Mouse (Mus musculus): Measurements from ENCODE around the gene Als2. TPM values are rescaled to one million over a fixed set of nuclear protein-coding genes. Genes with fewer than 3 reads are reported as not detected.

Als2 gene
- total and polyA plus RNA-seq, 2 experiments from 2014 or later, result 2.9 to 20.2 TPM

DNA sequence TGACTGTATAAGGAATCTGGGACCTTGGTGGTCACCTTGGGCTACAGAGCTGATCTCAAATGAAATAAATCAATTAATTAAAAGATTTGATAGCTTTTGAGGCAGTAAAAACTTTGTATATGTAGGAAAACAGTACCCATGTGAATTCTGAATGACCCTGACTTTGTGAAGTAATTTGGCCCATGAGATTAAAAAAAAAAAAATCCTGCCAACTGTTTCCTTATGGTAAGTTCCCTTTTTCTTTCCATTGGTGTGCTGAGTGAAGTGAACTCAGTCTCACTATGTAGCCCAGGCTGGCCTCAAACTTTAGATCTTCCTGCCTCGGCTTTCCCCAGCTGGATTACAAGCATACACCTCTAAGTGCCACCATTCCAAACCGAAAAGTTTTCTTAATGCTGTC, 54.7 kb downstream of the Als2 start:
- TF ChIP-seq CTCF (IDR thresholded peaks at IDR 0.05; ENCODE audit: low read depth), result no peak
- no peak for TF ChIP-seq EP300 (IDR thresholded peaks at IDR 0.05; ENCODE audit: low read depth)
- H3K4me2 ChIP-seq (ENCODE audit: low read depth, low read length), result no peak overlapping the region
- H3K9me3 ChIP-seq (replicated peaks; ENCODE audit: control insufficient read depth, low read length), result no peaks in the 10 kb centered on the region
- WGBS, result 84% methylated on average over 2 of the region's 2 CpGs
- H3K4me3 ChIP-seq (ENCODE audit: low read depth, low read length), result no peak overlapping the region
- DNase-seq (ENCODE audit: low spot score) (no peak), ATAC-seq (ENCODE audit: insufficient read depth, low read depth) (no peak)
- H3K27me3 ChIP-seq (ENCODE audit: control insufficient read depth, insufficient read depth, low read length), result no peaks in the 10 kb centered on the region
- H3K4me1 ChIP-seq (ENCODE audit: control insufficient read depth, insufficient read depth), result no peaks in the 10 kb centered on the region
- no peak overlapping the region for H3K27ac ChIP-seq (ENCODE audit: low read depth)
- no peak overlapping the region for H3K9ac ChIP-seq (replicated peaks; ENCODE audit: low read depth, low read length)
- peaks cover 53% of the 10 kb centered on the region for H3K36me3 ChIP-seq (replicated peaks; ENCODE audit: control insufficient read depth, insufficient read depth, low read length)

DNA sequence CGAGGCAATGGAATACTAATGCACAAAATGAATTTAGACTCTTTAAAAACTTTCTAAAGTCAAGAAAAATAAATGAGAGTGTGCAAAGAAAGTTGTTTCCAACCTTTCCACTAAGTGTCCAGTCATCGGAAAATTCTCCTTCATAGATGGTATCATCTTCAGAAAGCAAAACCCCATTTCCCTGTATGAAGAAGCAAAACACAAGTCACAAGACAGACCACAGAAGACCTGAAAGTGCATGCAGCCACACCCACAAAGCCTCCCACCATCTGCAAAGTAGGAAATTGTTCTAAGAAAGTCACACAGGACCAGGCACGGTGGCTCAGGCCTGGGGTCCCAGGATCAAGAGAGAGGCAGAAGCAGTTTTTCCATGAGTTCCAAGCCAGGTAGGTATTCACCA, 57.0 kb downstream of the Als2 start:
- WGBS, result 78% methylated on average over 3 of the region's 3 CpGs
- no peaks in the 10 kb centered on the region for H3K27me3 ChIP-seq (ENCODE audit: control insufficient read depth, insufficient read depth, low read length)
- H3K4me2 ChIP-seq (ENCODE audit: low read depth, low read length), result no peak overlapping the region
- no peaks in the 10 kb centered on the region for H3K9me3 ChIP-seq (replicated peaks; ENCODE audit: control insufficient read depth, low read length)
- DNase-seq (ENCODE audit: low spot score) (no peak), ATAC-seq (ENCODE audit: insufficient read depth, low read depth) (no peak)
- peaks cover 43% of the 10 kb centered on the region for H3K36me3 ChIP-seq (replicated peaks; ENCODE audit: control insufficient read depth, insufficient read depth, low read length)
- H3K27ac ChIP-seq (ENCODE audit: low read depth), result no peak overlapping the region
- H3K4me3 ChIP-seq (ENCODE audit: low read depth, low read length), result no peak overlapping the region
- no peak for TF ChIP-seq EP300 (IDR thresholded peaks at IDR 0.05; ENCODE audit: low read depth)
- no peak for TF ChIP-seq CTCF (IDR thresholded peaks at IDR 0.05; ENCODE audit: low read depth)
- no peak overlapping the region for H3K9ac ChIP-seq (replicated peaks; ENCODE audit: low read depth, low read length)
- H3K4me1 ChIP-seq (ENCODE audit: control insufficient read depth, insufficient read depth), result no peaks in the 10 kb centered on the region

DNA sequence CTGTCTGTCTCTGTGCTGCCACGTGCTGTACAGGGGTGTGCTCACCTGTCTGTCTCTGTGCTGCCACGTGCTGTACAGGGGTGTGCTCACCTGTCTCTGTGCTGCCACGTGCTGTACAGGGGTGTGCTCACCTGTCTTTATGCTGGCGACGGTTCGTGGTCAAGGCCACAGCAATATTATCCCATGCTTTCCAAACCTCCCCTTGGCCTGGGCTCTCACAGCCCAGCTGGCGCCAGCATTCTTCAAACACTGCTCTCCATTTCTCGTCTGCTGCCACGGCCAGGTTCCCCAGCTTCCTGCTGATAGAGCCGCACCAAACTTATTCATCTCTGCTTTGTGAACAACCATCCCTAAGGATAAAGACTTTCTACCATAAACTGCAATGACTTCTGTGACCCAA, 58.6 kb downstream of the Als2 start:
- Histone ChIP-seq H3K9me3 (replicated peaks; ENCODE audit: control insufficient read depth, low read length) (no peaks in the 10 kb centered on the region), H3K36me3 (replicated peaks; ENCODE audit: control insufficient read depth, insufficient read depth, low read length) (peaks cover 41% of the 10 kb centered on the region), H3K4me1 (ENCODE audit: control insufficient read depth, insufficient read depth) (no peaks in the 10 kb centered on the region), H3K27me3 (ENCODE audit: control insufficient read depth, insufficient read depth, low read length) (no peaks in the 10 kb centered on the region), H3K4me2 (ENCODE audit: low read depth, low read length) (no peak overlapping the region), H3K9ac (replicated peaks; ENCODE audit: low read depth, low read length) (no peak overlapping the region), H3K27ac (ENCODE audit: low read depth) (no peak overlapping the region), H3K4me3 (ENCODE audit: low read depth, low read length) (no peak overlapping the region)
- 86% methylated on average over 10 of the region's 10 CpGs for WGBS
- no peak for ATAC-seq (ENCODE audit: insufficient read depth, low read depth)
- DNase-seq (ENCODE audit: low spot score), result no peak
- no peak for TF ChIP-seq CTCF (IDR thresholded peaks at IDR 0.05; ENCODE audit: low read depth)
- no peak for TF ChIP-seq EP300 (IDR thresholded peaks at IDR 0.05; ENCODE audit: low read depth)

DNA sequence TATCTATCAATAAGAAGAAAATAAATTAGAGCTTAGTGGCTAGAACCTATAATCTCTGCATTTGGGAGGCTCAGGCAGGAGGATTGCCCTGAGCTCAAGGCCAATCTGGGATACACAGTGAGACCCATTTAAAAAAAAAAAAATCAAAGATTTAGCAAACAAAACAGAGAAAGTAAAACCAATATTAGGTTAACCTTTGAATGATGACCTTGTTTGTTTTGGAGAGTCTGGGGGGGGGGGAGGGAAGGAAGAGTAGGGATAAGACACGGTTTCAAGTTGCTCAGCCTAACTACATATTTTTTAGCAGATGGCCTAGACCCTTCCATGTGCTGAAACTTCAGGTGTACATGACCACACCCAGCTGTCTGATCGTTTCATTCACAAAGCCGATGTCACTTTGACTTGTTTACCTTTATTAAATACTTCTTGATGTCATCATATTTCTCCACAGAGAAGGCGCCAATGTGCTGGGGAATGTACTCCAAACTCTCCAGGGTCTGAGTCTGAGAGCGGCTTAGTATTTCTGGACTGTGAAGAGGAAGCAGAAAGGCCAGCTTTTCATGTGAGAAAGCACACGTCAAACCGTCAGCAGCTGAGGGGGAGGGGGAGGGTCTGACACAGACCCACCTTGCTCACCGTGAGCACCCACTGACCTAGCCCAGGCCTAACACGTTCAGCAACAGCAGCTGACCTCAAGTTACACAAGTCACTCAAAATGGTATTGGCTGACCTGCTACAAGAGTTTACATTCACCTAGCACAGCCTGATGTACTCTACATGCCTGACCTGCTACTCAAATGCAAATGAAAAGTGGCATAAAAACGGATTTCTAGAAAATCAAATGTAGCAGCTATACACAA, 62.3 kb downstream of the Als2 start:
- Histone ChIP-seq H3K9ac (replicated peaks; ENCODE audit: low read depth, low read length) (no peak overlapping the region), H3K36me3 (replicated peaks; ENCODE audit: control insufficient read depth, insufficient read depth, low read length) (peaks cover 41% of the 10 kb centered on the region), H3K27ac (ENCODE audit: low read depth) (no peak overlapping the region), H3K27me3 (ENCODE audit: control insufficient read depth, insufficient read depth, low read length) (no peaks in the 10 kb centered on the region), H3K4me2 (ENCODE audit: low read depth, low read length) (no peak overlapping the region), H3K9me3 (replicated peaks; ENCODE audit: control insufficient read depth, low read length) (no peaks in the 10 kb centered on the region), H3K4me3 (ENCODE audit: low read depth, low read length) (no peak overlapping the region), H3K4me1 (ENCODE audit: control insufficient read depth, insufficient read depth) (no peaks in the 10 kb centered on the region)
- ATAC-seq (ENCODE audit: insufficient read depth, low read depth) (no peak), DNase-seq (ENCODE audit: low spot score) (no peak)
- TF ChIP-seq CTCF (IDR thresholded peaks at IDR 0.05; ENCODE audit: low read depth) (no peak), EP300 (IDR thresholded peaks at IDR 0.05; ENCODE audit: low read depth) (no peak)
- WGBS, result 71% methylated on average over 10 of the region's 10 CpGs

DNA sequence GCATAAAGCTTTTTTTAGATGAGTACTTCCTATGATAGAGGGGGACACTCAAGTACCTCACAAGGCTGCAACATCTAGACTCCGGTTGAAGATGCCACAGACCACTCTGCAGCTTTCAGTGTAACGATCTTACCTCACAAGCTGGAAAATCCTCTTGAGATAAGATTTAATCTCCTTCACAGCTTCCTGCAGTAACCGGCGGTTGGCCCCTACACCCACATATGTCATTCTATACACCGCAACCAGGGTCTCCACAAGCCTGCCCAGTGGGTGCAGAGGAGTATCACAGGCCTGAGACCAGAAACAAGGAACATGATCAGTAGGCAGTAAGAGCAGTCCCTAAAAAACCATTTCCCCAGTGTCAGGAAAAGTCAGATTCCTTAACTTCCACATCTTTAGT, 64.0 kb downstream of the Als2 start:
- no peak for ATAC-seq (ENCODE audit: insufficient read depth, low read depth)
- Histone ChIP-seq H3K4me2 (ENCODE audit: low read depth, low read length) (no peak overlapping the region), H3K27ac (ENCODE audit: low read depth) (no peak overlapping the region), H3K9ac (replicated peaks; ENCODE audit: low read depth, low read length) (no peak overlapping the region), H3K4me1 (ENCODE audit: control insufficient read depth, insufficient read depth) (no peaks in the 10 kb centered on the region), H3K9me3 (replicated peaks; ENCODE audit: control insufficient read depth, low read length) (no peaks in the 10 kb centered on the region), H3K4me3 (ENCODE audit: low read depth, low read length) (no peak overlapping the region), H3K36me3 (replicated peaks; ENCODE audit: control insufficient read depth, insufficient read depth, low read length) (peaks cover 33% of the 10 kb centered on the region), H3K27me3 (ENCODE audit: control insufficient read depth, insufficient read depth, low read length) (no peaks in the 10 kb centered on the region)
- TF ChIP-seq CTCF (IDR thresholded peaks at IDR 0.05; ENCODE audit: low read depth) (no peak), EP300 (IDR thresholded peaks at IDR 0.05; ENCODE audit: low read depth) (no peak)
- DNase-seq (ENCODE audit: low spot score), result no peak
- WGBS, result 48% methylated on average over 5 of the region's 5 CpGs

DNA sequence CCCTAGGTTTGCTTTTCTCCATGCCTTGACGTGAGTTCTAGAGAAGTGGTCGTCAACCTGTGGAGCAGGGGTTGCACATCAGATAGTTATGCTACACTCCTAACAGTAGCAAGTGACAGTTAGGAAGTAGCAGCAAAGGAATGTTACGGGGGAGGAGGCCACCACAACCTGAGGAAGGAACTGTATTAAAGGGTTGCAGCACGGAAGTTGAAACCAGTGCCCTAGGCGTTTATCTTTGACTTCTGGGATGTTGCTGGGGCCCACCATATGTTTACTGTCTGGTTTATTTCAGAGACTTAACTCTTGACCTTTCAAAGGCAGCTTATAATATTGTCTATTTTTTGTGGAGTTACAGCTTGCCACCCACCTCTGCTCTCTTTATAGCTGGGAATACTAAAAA, 65.2 kb downstream of the Als2 start:
- H3K9ac ChIP-seq (replicated peaks; ENCODE audit: low read depth, low read length), result no peak overlapping the region
- DNase-seq (ENCODE audit: low spot score), result no peak
- no peak for ATAC-seq (ENCODE audit: insufficient read depth, low read depth)
- H3K9me3 ChIP-seq (replicated peaks; ENCODE audit: control insufficient read depth, low read length), result no peaks in the 10 kb centered on the region
- H3K36me3 ChIP-seq (replicated peaks; ENCODE audit: control insufficient read depth, insufficient read depth, low read length), result peaks cover 35% of the 10 kb centered on the region; the same call in 1 of the 2 replicates
- no peaks in the 10 kb centered on the region for H3K27me3 ChIP-seq (ENCODE audit: control insufficient read depth, insufficient read depth, low read length)
- H3K27ac ChIP-seq (ENCODE audit: low read depth), result no peak overlapping the region
- H3K4me2 ChIP-seq (ENCODE audit: low read depth, low read length), result no peak overlapping the region
- TF ChIP-seq EP300 (IDR thresholded peaks at IDR 0.05; ENCODE audit: low read depth), result no peak
- no peak for TF ChIP-seq CTCF (IDR thresholded peaks at IDR 0.05; ENCODE audit: low read depth)
- H3K4me3 ChIP-seq (ENCODE audit: low read depth, low read length), result no peak overlapping the region
- WGBS, result 60% methylated on average over 5 of the region's 5 CpGs
- H3K4me1 ChIP-seq (ENCODE audit: control insufficient read depth, insufficient read depth), result no peaks in the 10 kb centered on the region
